Mouse (Mus musculus): ENCODE measurements around the gene Btrc.

DNA sequence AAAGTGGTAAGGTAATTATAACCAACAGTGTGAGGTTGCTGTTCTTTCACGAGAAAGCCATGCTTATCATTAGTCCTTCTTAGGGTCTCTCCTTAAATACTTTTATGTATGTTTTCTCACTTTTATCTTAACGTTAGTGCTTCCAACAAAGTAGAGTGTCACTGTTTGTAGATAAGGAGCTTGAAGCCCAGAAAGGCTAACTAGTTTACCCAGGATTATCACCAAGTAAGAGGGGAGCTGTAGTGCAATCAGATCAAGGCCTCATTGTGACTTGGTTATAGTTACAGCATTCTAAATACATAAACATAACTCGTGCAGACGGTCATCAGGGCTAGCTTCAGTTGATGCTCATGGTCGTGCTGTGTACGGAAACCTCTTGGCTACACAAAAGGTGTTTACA lies 126.4 kb downstream of the Btrc start:
- TF ChIP-seq CTCF (IDR thresholded peaks at IDR 0.05; ENCODE audit: low read depth): no peak
- TF ChIP-seq EP300 (optimal IDR thresholded peaks at IDR 0.05): no peak
